Mouse (Mus musculus) CD4-positive, CD25-positive, alpha-beta regulatory T cell (primary cell): ENCODE results near the gene Pcgf3. TPM values are rescaled to one million over a fixed set of nuclear protein-coding genes. Genes with fewer than 3 reads are reported as not detected.

Source experiments
- polyA plus RNA-seq: library from polyadenylated mRNA; unstranded; fragments of 100-300 nt; shearing (Covaris generic); gene quantifications from one replicate; pipeline ENCODE4 v1.2.1, GENCODE M21; 2017

The Pcgf3 gene
- polyA plus RNA-seq, result 13.6 TPM

DNA sequence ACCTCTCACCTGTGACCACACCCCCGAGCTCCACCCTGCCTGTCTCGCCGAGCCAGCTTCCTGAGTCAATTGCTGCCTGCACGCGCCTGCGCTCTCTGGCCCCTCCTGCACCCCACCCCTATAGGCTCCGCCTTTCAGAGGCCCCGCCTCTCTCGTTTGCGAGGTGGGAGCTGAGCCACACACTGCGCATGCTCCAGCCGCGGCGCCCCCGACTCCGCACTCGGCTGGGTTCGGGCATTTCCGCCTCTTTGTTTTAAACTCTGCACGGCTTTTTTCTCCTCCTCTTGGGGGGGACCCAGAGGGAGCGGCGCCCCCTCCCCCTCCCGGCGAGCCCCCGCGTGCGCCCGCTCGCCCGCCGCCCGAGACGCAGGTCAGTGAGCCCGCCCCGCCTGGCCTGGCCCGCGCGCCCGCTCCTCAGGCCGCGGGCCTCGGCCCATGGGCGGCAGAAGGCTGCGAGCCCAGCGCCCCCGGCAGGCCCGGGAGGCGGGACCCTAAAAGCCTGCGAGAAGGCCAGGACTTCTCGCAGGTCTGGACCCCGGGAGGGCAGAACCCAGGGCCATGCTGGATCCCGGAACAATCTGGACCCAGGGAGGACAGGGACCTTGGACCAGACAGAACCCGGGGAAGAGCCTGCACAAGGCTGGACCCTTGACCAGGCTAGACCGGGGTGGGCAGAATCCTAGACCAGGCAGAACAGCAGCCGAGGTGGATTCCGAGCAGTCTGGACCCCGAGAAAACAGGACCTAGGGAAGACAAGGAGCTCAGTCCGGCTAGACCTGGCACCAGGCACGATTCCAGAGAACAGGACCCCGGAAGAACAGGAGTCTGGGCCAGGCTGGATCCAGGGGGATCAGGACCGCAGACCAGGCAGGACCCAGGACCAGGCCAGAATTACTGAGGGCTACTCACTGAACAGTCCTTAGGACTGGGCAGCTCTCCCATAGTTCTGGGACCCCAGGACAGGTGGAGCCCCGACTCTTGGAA is at the start of gene Pcgf3:
TSS of gene Pcgf3 (plus strand) at position 151 of the 984 bp plus-strand sequence.

GRCm38 (mm10) chr5:108433804-108434587 is 27.0 kb upstream of the Pcgf3 start, which contains the start of gene Atp5k:
Atp5k (minus strand) TSS chr5:108434448.

DNA sequence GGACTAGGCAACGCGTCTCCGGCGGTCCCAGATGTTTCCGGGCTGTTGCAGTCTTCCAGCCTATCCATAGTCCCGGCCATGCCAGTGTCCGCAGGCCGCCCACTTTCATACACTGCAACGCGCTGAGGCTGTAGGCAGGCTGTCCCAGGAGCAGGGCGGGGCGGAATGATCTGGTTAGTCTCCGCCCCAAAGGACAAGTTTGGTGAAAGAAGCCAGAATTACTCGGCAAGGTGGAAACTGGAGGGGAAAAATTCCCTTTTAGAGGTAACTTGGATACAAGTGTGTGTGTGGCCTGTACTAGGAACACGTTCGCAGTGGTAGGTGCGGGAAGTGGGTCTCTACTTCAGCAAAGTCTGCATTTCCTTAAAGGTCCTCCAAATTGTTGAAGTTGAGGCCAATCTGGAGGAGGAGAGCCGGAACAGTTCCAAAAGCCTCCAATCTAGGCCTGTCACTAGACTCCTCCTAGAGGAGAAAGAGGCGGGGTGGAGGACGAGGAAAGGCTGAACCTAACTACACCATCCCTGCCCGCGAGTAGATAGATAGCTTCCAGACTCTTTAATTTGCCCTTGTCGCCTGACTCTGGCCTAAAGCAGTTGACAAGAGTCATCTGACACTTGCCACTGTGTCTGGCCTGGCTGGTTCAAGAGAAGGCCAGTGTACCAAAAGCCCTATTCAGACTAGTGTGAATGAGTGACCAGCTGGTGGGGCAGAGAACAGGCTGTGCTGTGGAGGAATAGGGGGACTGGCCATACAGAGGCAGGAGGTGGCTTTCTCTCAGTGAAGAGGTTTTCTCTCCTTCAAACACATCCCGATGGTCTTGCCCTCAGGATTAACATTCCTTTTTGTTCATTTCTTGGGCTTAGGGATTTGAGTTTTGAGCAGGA is 12.0 kb upstream of the Pcgf3 start, which contains the start of gene Mfsd7a:
TSS of gene Mfsd7a (minus strand) at position 107 of the 884 bp plus-strand sequence.

DNA sequence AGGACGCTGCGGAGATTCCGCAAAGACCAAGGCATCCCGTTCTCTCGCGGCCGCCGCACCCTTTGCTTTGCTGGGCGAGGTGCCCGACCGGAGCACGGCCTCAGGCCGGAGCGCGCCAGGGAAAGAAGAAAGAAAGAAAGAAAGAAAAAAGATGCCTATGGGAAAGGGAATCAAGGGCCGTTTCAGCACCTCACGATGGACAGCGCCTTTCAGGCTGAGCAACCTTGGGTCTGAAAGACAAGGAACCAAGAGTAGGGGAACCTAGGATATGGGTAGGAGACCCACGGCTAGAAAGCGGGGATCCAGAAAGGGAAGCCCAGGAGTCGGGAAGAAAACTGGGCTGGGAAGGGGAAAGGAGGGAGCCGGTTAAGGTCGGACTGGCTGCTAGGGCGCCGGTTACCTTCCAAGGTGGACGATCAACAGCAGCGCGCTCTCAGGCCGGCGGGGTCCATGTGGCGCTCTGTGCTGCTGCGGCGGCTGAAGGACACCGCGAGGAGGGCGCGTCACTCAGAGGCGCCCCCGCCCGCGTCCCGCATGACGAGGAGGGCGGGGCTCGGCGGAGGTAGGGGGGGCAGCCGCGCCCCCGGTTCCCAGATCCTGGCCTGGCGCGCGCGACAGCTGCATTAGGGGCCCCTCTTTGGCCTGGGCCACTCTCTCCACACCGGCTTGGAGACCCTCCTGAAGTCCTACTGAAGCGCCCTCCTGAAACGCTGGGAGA is 88.6 kb downstream of the Pcgf3 start, which contains the start of gene Cplx1:
TSS of gene Cplx1 (minus strand) at position 536 of the 718 bp plus-strand sequence.

Other genes starting within 250 kb of the Pcgf3 start
- 75.2 TPM for gene Dr1, start 192.3 kb upstream of the Pcgf3 start, polyA plus RNA-seq
- gene Pigg, start 148.6 kb upstream of the Pcgf3 start, polyA plus RNA-seq, result 4.1 TPM
- not detected for gene Gm42517, start 93.3 kb upstream of the Pcgf3 start, polyA plus RNA-seq
- 1.4 TPM for gene Pde6b, start 72.8 kb upstream of the Pcgf3 start, polyA plus RNA-seq
- gene Atp5k, start 26.8 kb upstream of the Pcgf3 start, polyA plus RNA-seq, result 173 TPM
- not detected for gene Mfsd7a, start 12.3 kb upstream of the Pcgf3 start, polyA plus RNA-seq
- gene Cplx1, start 88.8 kb downstream of the Pcgf3 start, polyA plus RNA-seq, result not detected
- 162 TPM for gene Gak, start 168.5 kb downstream of the Pcgf3 start, polyA plus RNA-seq
- 42.9 TPM for gene Tmem175, start 168.5 kb downstream of the Pcgf3 start, polyA plus RNA-seq
- 47.9 TPM for gene Idua, start 199.1 kb downstream of the Pcgf3 start, polyA plus RNA-seq
- gene Dgkq, start 208.4 kb downstream of the Pcgf3 start, polyA plus RNA-seq, result 20.9 TPM
- 0.13 TPM for gene Slc26a1, start 214.3 kb downstream of the Pcgf3 start, polyA plus RNA-seq
- gene Fgfrl1, start 231.2 kb downstream of the Pcgf3 start, polyA plus RNA-seq, result 1.8 TPM